Mouse (Mus musculus) macrophage (primary cell): ENCODE data around the gene Ext2. TPM values are rescaled to one million over a fixed set of nuclear protein-coding genes. Genes with fewer than 3 reads are reported as not detected.

Experiments
- H3K27ac ChIP-seq: fragments of 350-480 bp; formaldehyde crosslinking; 2 replicates; pipeline ENCODE4 v1.9.0; 2021
- H3K36me3 ChIP-seq: fragments of 350-480 bp; formaldehyde crosslinking; 2 replicates; pipeline ENCODE4 v1.9.0; 2021; ENCODE audit errors: inconsistent target
- H3K4me3 ChIP-seq: fragments of 350-480 bp; formaldehyde crosslinking; 2 replicates; pipeline ENCODE4 v1.9.0; 2021; ENCODE audit errors: inconsistent target
- H3K79me2 ChIP-seq: fragments of 350-480 bp; formaldehyde crosslinking; 2 replicates; pipeline ENCODE4 v1.9.0; 2021; ENCODE audit errors: inconsistent target
- WGBS: methylation state at CpG from one replicate; pipeline ENCODE4 v1.1.7; 2026; ENCODE audit warnings: inconsistent platforms; ENCODE audit not compliant: missing documents; 5-methylcytosine and 5-hydroxymethylcytosine counted together
- polyA plus RNA-seq: library from polyadenylated mRNA; stranded (reverse); fragments of 250-400 nt; gene quantifications from 3 replicates; pipeline ENCODE4 v1.2.4, GENCODE M21; 2018; ENCODE audit warnings: inconsistent platforms

The Ext2 gene
- polyA plus RNA-seq, 1 experiment from 2014 or later, result 45.6 TPM

DNA sequence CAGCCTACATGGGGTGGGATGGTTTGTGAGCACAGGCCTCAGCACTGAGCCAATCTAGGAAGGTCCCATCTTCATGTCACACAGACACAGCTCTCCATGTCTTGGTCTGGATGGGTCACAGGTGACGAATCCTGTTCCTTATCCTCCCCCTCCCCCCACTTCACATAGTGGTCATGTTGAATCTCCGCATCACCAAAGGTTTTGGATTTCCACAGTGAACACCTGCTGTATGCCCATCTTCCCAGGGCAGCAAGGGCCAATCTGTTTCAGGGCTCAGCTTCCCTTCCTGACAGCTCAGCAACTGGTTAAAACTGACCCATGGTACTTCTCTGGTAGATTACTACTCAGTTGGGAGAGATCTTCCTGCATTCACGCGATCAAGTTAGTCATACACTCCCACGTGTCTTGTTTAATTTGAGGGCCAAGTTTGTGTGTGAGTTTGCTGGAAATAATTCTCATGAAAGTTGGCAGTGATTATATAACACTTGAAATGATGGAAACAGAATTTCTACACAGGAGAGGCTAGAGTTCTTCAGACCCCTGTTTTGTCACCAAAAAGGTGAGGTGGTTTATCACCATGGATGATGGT, 74.7 kb downstream of the Ext2 start:
- Histone ChIP-seq H3K27ac (no peak overlapping the region), H3K79me2 (no peaks in the 10 kb centered on the region)
- 98% methylated on average over 5 of the region's 5 CpGs for WGBS

DNA sequence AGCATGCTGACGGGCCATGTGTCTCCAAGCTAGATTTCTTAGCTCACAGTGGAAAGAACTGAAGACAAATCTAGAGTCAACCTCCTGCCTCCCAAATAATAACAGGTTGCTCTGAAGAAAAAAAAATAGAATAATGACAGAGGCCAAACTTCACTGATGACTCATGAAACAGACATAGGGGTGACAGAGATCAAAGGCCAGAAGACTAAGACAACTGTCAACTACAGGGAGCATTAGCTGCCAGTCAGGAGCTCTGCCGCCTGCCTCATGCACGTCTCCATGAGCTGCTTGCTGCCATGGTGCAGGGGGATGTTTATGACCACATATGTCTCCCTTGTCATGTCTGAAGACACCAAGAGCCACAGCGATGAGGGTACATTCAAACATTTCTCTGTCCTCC, 75.7 kb downstream of the Ext2 start:
- H3K27ac ChIP-seq, result no peak overlapping the region
- H3K4me3 ChIP-seq, result no peak overlapping the region
- WGBS, result 98% methylated on average over 4 of the region's 4 CpGs
- H3K36me3 ChIP-seq, result no peaks in the 10 kb centered on the region
- H3K79me2 ChIP-seq, result no peaks in the 10 kb centered on the region

More for the DNA sequence above, 74.7 kb downstream of the Ext2 start:
- Histone ChIP-seq H3K36me3 (no peaks in the 10 kb centered on the region), H3K4me3 (no peak overlapping the region)

DNA sequence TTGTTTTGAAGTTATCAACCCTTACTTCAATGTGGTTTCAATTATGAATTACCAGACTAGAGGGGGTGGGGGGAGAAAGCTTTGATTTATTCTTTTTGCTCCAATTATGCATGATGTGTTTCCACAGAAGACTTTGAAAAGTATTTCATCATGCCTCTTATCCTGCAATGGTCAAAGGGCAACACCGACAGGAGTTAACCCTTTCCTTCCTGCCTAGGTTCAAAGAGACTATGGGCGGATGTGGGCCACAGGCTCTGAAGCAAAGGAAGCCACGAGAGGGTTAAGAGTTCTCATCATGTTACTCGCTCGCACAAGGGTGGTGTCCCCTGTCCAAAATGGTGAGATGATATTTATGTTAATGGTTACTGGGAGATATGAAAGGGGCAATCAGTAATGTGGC, 76.2 kb downstream of the Ext2 start:
- 89% methylated on average over 5 of the region's 5 CpGs for WGBS
- Histone ChIP-seq H3K4me3 (no peak overlapping the region), H3K27ac (no peak overlapping the region), H3K79me2 (no peaks in the 10 kb centered on the region), H3K36me3 (no peaks in the 10 kb centered on the region)

DNA sequence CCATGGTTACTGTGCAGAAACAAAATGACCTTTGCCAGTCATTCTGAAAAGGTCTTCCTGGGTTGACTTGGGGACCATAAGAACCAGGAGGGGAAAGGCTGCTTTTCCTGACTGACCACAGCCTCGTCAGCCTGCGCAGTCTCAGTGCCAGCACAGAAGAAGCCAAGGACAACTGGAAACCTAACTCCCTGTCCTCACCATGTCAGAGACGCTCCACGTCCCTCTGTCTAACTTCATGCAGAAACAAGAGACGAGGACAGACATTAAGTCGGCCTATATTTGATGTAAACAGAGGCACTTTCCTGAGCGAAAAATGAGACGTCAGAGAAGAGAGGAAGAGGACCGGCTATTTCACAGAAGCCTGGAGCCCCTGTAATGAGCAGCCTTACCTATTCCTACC, 76.6 kb downstream of the Ext2 start:
- no peaks in the 10 kb centered on the region for H3K36me3 ChIP-seq
- WGBS, result 90% methylated on average over 9 of the region's 9 CpGs
- H3K27ac ChIP-seq, result no peak overlapping the region
- no peak overlapping the region for H3K4me3 ChIP-seq
- H3K79me2 ChIP-seq, result no peaks in the 10 kb centered on the region

DNA sequence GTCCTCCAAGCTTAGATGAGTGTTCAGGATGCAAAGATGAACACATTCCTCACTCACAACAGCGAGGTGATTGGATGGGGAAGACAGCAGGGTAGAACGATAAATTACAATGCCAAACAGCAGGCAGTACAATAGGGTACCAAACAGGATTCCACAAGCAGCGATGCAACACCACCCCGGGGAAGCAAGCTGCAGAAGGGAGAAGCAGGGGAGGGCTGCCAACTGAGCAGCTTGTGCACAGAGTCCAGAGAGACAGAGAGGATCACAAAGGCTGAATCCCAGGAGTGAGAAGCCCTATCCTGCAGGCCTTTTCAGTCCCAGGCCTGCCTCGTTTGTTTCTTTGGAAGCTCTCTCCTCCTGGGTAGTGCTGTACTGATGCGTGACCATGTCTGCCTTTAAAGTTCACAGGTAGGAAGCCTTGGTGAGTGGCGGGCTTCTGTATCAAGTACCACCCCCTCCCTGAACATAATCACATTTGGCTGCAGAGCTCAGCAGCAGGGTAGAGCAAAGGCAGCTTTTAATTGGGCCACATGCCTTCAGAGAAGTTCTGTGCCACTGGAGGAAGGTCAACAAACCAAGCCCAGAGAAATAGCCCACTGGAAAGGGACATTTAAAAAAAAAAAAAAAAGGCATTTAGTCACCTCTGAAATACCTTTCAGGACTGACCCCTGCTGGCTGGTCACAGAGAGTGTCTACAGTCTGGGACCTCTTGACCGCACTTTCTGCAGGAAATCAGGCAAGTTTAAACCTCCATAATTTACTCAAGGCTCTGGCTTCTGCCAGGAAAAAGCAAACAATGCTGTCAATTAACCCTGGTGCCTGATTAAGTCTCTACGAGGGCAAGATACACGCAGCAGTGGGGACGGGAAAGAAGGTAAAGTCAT, 77.8 kb downstream of the Ext2 start:
- 94% methylated on average over 11 of the region's 11 CpGs for WGBS
- Histone ChIP-seq H3K79me2 (no peaks in the 10 kb centered on the region), H3K4me3 (no peak overlapping the region), H3K36me3 (no peaks in the 10 kb centered on the region), H3K27ac (no peak overlapping the region)

DNA sequence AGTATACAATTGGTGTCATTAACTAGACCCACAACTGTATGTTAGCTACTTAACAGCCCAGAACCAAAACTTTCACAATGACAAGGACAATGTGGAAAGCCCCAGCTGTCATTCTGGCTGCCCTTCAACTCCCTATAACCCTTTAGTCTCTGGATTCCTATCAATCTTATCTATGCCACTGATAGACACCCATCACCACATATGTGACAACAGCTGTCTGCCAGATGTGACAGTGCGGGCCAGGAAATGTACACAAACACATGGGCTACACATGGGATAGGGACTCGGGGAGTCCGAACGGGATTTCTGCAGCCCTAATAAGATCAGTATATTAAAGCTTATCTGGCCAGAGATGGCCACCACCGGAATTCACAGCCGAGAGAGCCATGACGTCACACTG, 80.7 kb downstream of the Ext2 start:
- Histone ChIP-seq H3K79me2 (no peaks in the 10 kb centered on the region), H3K27ac (no peak overlapping the region), H3K4me3 (no peak overlapping the region), H3K36me3 (no peaks in the 10 kb centered on the region; the same call in 1 of the 2 replicates)
- 97% methylated on average over 7 of the region's 7 CpGs for WGBS

DNA sequence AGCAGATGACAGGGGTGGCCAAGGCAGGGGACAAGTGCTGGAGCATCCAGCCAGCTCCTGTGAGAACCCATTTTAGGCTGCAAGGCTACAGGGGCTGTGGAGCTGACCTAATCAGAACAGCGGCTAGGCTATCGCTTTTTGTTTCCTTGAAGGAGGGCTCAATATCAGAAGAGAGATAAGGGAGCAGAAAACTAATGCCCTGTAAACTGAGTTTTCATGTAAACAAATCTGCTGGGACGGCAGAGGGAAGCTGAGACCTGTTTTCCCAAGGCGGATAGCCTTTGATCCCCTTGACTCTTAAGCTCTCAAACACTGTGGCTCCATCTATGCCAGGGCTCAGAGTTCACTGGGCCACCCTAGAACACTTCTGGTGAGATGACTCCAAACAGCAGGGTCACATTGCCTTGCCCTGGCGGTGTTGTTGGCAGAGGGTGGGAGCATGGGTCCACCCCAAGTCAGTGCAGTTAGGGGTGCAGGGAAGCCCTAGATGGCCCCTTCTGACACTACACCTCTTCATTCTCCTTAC, 83.3 kb downstream of the Ext2 start:
- Histone ChIP-seq H3K79me2 (no peaks in the 10 kb centered on the region), H3K4me3 (no peak overlapping the region), H3K27ac (no peak overlapping the region), H3K36me3 (no peaks in the 10 kb centered on the region; the same call in 1 of the 2 replicates)
- WGBS, result 97% methylated on average over 5 of the region's 5 CpGs

DNA sequence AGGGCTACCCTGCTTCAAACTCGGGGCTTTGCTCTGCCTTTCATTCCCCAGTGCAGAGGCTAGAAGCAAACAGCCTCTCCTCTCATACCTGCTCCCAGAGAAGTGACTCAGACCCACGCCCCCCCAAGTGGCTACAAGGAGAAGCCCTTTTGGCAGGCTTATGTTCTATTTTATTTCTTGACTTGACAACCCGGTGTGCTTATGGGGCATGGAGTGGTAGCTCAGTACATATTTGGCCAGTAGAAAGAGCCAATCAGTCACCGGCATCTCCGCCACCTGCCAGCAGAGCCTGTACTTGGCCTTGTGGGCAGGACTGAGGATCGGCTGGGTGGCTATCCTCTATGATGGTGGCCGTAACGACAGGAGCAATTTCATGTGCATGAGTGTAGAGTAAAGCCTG, 85.2 kb downstream of the Ext2 start:
- H3K79me2 ChIP-seq, result no peaks in the 10 kb centered on the region
- 96% methylated on average over 8 of the region's 8 CpGs for WGBS
- H3K4me3 ChIP-seq, result no peak overlapping the region
- no peaks in the 10 kb centered on the region; the same call in 1 of the 2 replicates for H3K36me3 ChIP-seq
- no peak overlapping the region for H3K27ac ChIP-seq

DNA sequence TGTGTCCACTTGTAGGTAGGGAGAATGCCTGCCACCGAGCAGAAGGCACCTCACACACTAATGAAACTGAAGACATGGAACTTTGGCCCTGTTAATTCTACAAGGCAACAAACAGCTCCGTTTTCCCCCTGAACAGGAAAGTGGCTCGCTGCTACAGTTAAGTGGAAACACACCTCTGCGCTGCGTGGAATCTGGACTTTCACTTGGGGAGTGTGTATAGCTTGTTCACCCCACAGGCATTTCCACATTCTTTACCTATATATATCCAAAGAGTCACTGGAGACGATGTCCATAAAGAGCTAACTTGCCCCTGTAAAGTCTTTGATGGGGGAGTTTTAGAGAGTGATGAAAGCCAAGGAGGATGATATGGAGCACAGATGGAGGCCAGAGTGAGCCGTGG, 89.7 kb downstream of the Ext2 start:
- no peak overlapping the region for H3K27ac ChIP-seq
- H3K36me3 ChIP-seq, result no peaks in the 10 kb centered on the region
- no peaks in the 10 kb centered on the region for H3K79me2 ChIP-seq
- no peak overlapping the region for H3K4me3 ChIP-seq
- 94% methylated on average over 7 of the region's 7 CpGs for WGBS

DNA sequence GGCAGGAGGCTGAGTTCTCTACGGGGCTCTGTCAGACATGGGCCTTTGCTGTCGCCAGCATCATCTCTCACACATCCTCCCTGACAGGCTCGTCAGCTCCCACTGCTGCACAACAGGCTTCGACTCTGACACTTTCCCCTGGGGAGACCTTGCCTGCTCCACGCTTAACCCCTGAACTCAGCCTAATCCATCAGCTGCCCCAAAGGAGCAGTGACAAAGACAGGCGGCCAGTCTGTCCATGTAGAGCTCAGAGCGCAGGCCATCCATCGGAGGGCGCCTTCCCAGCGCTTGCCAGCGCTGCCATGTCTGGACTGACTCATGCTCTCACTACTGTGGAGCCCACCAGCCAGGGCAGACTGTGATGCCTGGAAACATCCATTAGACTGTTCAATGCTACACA, 92.8 kb downstream of the Ext2 start:
- no peak overlapping the region for H3K27ac ChIP-seq
- H3K36me3 ChIP-seq, result no peaks in the 10 kb centered on the region
- no peak overlapping the region for H3K4me3 ChIP-seq
- WGBS, result 96% methylated on average over 11 of the region's 11 CpGs
- H3K79me2 ChIP-seq, result no peaks in the 10 kb centered on the region

DNA sequence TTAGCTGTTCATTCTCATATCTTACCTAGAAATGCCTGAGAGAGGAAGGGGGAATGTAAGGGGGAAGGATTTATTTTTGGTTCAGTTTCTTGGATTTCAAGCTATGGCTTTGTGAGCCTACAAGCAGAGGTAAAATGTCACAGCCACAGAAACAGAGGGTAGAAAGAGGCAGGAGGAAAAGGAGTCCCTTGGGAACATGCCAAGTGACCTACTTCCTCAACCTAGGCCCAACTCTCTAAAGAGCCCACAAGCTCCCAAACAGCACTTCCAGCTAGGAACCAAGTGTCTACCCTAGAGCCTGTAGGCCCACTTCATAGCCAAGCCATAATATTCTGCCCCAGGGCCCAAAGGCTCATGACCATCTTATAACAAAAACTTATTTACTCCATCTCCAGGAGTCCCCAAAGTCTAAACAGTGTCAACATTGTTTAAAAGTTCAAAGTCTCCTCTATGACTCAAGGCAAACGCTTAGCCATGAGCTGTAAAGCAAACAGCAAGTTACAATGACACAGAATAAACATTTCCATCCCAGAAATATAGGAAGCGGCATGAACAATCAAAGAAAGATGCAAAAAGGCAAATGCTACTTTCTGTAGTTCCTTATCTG, 99.1 kb downstream of the Ext2 start:
- Histone ChIP-seq H3K79me2 (no peaks in the 10 kb centered on the region), H3K27ac (no peak overlapping the region), H3K36me3 (no peaks in the 10 kb centered on the region), H3K4me3 (no peak overlapping the region)
- 97% methylated on average over 2 of the region's 2 CpGs for WGBS

DNA sequence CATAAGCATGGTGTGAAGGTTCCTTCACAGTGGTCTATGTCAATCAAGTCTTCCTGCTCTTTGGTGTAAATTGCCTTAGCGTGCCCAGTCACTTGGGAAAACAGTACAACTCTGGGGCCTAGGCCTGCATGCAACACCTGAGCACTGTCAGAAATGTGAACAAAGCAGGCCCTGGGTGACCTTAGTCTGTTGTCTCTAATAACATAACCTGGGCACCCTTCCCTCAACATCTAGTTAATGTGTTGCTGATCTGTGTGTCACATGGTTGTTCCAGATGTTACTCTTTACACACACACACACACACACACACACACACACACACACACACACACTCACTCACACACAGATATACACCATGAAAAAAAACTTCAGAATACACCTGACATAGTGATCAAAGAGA, 101.4 kb downstream of the Ext2 start:
- Histone ChIP-seq H3K27ac (no peak overlapping the region), H3K4me3 (no peak overlapping the region), H3K79me2 (no peaks in the 10 kb centered on the region), H3K36me3 (no peaks in the 10 kb centered on the region)
- WGBS, result 89% methylated on average over 1 of the region's 1 CpGs

DNA sequence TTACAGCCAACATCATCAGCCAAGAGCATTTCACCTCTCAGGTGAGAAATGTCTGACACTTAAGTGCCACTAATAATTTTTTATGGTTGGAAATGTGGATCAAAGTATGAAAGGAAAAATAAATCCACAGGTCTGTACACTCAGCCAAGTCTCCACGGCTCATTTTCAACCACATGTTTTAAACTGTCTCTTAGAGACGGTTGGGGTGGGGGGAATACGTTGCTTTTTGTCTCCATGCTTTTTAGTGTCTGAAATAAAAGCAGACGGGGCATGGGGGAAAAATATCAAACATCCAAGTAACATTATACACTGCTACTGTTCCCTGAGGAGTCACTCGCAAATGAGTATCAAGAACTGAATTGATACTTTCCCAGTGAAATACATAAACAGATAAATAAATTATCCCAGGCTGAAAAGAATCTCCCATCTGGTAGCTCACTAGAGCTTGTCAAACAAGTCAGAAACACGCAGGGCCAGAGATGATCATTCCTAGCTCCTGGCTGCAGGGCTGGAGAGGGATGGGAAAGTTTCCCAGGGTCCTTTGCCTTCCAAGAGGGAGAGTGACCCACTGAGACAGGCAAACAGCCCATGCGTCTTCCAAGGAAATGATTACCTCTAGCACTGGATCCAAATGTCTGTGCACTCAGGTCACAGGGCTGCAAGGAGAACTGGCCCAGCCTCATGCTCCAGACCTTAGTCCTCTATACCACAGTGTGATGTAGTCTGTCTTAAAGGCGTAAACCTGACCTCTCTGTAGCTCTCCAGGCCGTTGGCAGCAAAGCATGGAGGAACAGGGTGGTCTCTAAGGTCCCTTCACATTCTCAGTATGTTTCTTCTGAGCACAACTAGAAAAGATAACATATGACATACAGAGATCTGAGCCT, 102.3 kb downstream of the Ext2 start:
- Histone ChIP-seq H3K79me2 (no peaks in the 10 kb centered on the region), H3K27ac (no peak overlapping the region), H3K4me3 (no peak overlapping the region), H3K36me3 (no peaks in the 10 kb centered on the region)
- 96% methylated on average over 9 of the region's 9 CpGs for WGBS

DNA sequence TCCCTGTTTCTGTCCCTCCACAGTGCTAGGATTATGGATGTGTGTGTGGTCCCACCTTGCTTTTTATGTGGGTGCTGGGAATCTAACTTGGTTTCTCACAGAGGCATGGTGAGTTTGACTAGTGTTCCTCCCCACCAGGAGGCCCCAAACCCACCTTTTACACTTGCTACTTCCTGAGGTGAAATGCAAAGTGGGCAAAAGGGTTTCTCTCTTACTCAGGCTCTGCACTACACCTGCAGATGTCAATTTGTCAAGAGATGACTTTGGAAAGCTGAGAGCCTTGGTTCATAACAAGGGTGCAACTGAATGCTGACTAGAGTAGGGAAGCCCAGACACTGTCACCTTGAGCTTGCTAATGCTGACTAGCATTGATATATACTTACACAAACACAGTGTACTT, 109.1 kb downstream of the Ext2 start:
- Histone ChIP-seq H3K27ac (no peak overlapping the region), H3K4me3 (no peak overlapping the region), H3K79me2 (no peaks in the 10 kb centered on the region), H3K36me3 (no peaks in the 10 kb centered on the region)
